Mouse (Mus musculus) ovary, adult 18-20 months (tissue): Measurements from ENCODE around the gene Pik3cb.

ENCODE experiments used
- DNase-seq: peaks from one replicate; pipeline ENCODE4 v3.0.0; 2022; ENCODE audit warnings: low spot score, mixed read lengths

Pik3cb gene

DNA sequence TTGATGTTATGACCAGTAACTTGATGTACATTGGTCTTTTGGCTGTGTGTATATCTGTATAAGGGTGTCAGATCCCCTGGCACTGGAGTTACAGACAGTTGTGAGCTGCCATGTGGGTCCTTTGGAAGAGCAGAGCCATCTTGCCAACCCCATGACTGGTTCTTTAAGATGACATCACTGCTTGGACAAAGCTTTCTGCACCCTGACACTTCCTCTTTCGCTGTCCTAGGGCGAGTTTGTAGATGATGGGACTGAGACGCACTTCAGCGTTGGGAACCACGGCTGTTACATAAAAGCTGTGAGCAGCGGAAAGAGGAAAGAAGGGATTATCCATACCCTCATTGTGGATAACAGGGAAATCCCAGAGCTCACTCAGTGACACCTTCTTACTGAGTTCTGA lies 139.1 kb downstream of the Pik3cb start:
- DNase-seq = no peak

- no peak for DNase-seq
These were observed 140.5 kb downstream of the Pik3cb start for GRCm38 (mm10) chr9:98999881-99000339.

DNA sequence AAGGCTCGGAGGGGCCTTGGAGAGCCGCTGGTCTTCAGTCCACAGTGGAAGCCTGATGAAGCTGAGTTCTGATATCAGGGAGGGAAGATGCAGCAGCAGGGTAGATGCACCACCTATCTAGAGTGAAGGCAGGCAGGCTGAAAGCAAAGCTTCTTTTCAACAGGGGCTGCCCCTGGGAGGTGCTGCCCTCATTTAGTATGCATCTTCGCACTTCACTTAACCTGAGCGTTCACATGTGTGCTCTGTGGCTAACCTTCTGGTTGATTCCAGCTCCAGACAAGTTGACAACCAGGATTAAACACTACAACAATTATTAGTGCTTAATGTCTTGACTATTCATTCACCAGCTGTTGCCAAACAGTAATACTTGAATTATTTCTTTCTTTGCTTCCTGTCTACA lies 146.3 kb downstream of the Pik3cb start:
- no peak for DNase-seq

GRCm38 (mm10) chr9:98987131-98987530 lies 153.3 kb downstream of the Pik3cb start:
- DNase-seq = no peak
